Mouse (Mus musculus) forebrain, embryonic 11.5 days (tissue): ENCODE measurements around the gene Ncam1. TPM values are rescaled to one million over a fixed set of nuclear protein-coding genes. Genes with fewer than 3 reads are reported as not detected.

ENCODE experiments used
- ATAC-seq: fragments of 200-750 bp; cut with Nextera tagmentation; replicated peaks from 2 replicates; pipeline ENCODE4 v1.8.0; 2017; ENCODE audit warnings: moderate TSS enrichment; ENCODE audit not compliant: low FRiP score
- DNase-seq: peaks from one replicate; pipeline ENCODE4 v3.0.0-alpha.2; 2017; ENCODE audit warnings: low spot score
- H3K27ac ChIP-seq: fragments of 300-500 bp; sonication (generic); 2 replicates; pipeline ENCODE4 v1.5.1; 2014; ENCODE audit warnings: low read depth, low read length
- H3K27me3 ChIP-seq: fragments of 300-500 bp; sonication (generic); 2 replicates; pipeline ENCODE4 v1.6.1; 2014; ENCODE audit warnings: mild to moderate bottlenecking, low read length, mixed read lengths; ENCODE audit not compliant: control insufficient read depth, insufficient read depth
- H3K36me3 ChIP-seq: fragments of 300-500 bp; sonication (generic); 2 replicates; pipeline ENCODE4 v1.6.1; 2014; ENCODE audit warnings: mild to moderate bottlenecking, low read length, moderate library complexity, mixed read lengths; ENCODE audit not compliant: control insufficient read depth, insufficient read depth
- H3K4me1 ChIP-seq: fragments of 300-500 bp; sonication (generic); replicated peaks from 2 replicates; pipeline ENCODE4 v1.6.1; 2014; ENCODE audit warnings: low read length, mixed read lengths; ENCODE audit not compliant: control insufficient read depth, insufficient read depth
- H3K4me2 ChIP-seq: fragments of 300-500 bp; sonication (generic); 2 replicates; pipeline ENCODE4 v1.6.1; 2014; ENCODE audit warnings: low read depth, mild to moderate bottlenecking, low read length, moderate library complexity, mixed read lengths; ENCODE audit not compliant: severe bottlenecking
- H3K4me3 ChIP-seq: fragments of 300-500 bp; sonication (generic); 2 replicates; pipeline ENCODE4 v1.5.1; 2014; ENCODE audit warnings: low read depth, low read length
- H3K9ac ChIP-seq: fragments of 300-500 bp; sonication (generic); 2 replicates; pipeline ENCODE4 v1.6.1; 2014; ENCODE audit warnings: low read length
- H3K9me3 ChIP-seq: fragments of 300-500 bp; sonication (generic); 2 replicates; pipeline ENCODE4 v1.6.1; 2016; ENCODE audit warnings: low read length, mixed read lengths; ENCODE audit not compliant: control insufficient read depth
- WGBS: fragments of 180-500 bp; shearing (Covaris S2); extraction: QIAGEN DNeasy Blood & Tissue Kit; methylation state at CpG from one replicate; pipeline ENCODE4 v1.1.7; 2014; 5-methylcytosine and 5-hydroxymethylcytosine counted together
- polyA plus RNA-seq: library from polyadenylated mRNA; unstranded; fragments of >200 nt; fragmentation: Nextera tagmentation; extraction: Ambion mirVana; gene quantifications from 2 replicates; pipeline ENCODE4 v1.2.1, GENCODE M21; 2014

Ncam1 gene
- polyA plus RNA-seq, 1 experiment from 2014 or later = 69.6 TPM

DNA sequence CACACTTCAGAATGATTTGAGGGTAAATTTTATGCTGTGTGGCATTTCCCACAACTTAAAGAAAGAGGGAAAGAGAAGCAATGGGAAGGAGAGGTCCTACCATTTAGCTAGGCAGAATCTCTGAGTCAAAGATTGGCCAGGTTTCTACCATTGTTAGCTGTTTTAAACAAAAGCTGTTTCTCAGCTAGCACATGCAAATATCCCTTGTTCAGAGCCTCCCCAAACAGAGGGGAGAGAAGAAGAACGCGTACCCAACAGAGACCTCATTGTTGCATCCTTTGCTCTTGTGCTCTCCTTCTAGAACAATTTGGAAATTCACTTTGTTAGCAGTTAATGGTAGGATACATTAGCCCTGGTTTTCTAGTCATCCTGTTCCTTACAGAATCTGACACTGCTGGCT lies 137.2 kb downstream of the Ncam1 start:
- H3K9ac ChIP-seq = no peak overlapping the region
- H3K27me3 ChIP-seq = no peaks in the 10 kb centered on the region
- H3K27ac ChIP-seq = no peak overlapping the region
- WGBS = 90% methylated on average over 2 of the region's 2 CpGs
- DNase-seq = no peak
- no peak overlapping the region for H3K4me2 ChIP-seq
- no peaks in the 10 kb centered on the region for H3K9me3 ChIP-seq
- no peak overlapping the region for H3K4me3 ChIP-seq
- ATAC-seq = no peak
- no peaks in the 10 kb centered on the region; the same call in 1 of the 2 replicates for H3K4me1 ChIP-seq
- no peaks in the 10 kb centered on the region for H3K36me3 ChIP-seq

DNA sequence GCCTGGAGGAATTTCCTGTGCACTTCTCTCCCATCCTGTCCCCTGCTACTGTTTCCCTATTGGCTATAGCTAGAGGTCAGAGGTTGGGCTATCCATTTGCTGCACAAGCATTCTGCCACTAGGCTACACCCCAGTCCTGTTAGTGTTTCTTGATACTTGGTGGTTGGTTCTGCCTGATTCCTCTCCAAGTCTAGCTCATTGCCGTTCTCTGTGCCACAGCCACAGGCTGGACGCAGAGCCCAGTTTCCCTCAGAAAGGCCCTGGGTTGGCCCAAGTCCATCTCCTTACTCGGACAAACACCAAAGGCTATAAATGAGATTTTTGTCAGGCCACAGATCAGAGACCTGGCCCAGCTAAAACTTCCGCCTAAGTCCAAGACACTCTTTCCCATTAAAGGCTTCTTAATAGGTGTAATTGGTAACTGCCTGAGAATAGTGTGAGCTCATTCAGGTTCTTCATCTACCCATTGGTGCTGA lies 140.3 kb downstream of the Ncam1 start:
- 36% methylated on average over 4 of the region's 4 CpGs for WGBS
- ATAC-seq (no peak), DNase-seq (no peak)
- Histone ChIP-seq H3K27ac (no peak overlapping the region), H3K4me2 (no peak overlapping the region), H3K27me3 (no peaks in the 10 kb centered on the region), H3K9ac (no peak overlapping the region), H3K36me3 (no peaks in the 10 kb centered on the region), H3K4me3 (no peak overlapping the region), H3K4me1 (no peaks in the 10 kb centered on the region; the same call in 1 of the 2 replicates), H3K9me3 (no peaks in the 10 kb centered on the region)

DNA sequence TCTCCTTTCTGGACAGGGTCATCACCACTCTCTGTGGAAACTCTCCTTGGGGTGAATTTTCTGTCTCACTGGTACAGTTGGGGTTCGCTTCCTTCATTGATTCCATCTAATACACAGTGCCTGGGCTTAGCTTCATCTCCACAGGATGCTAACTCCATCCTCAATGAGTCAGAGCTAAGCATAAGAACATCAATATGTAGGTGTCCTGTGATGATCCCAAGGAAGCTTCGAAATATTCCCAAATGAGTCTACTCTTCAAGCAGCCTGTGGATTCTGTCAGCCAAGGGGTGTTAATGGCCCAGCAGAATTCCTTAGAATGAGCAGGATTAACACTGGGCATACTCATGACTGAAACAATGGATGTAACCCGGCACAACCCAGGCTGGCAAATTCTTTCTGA lies 144.3 kb downstream of the Ncam1 start:
- 80% methylated on average over 3 of the region's 3 CpGs for WGBS
- no peaks in the 10 kb centered on the region for H3K36me3 ChIP-seq
- DNase-seq (no peak), ATAC-seq (no peak)
- H3K27ac ChIP-seq = no peak overlapping the region
- no peak overlapping the region for H3K4me2 ChIP-seq
- H3K9ac ChIP-seq = no peak overlapping the region
- no peaks in the 10 kb centered on the region for H3K9me3 ChIP-seq
- H3K27me3 ChIP-seq = no peaks in the 10 kb centered on the region
- no peak overlapping the region for H3K4me3 ChIP-seq
- no peaks in the 10 kb centered on the region; the same call in 1 of the 2 replicates for H3K4me1 ChIP-seq

DNA sequence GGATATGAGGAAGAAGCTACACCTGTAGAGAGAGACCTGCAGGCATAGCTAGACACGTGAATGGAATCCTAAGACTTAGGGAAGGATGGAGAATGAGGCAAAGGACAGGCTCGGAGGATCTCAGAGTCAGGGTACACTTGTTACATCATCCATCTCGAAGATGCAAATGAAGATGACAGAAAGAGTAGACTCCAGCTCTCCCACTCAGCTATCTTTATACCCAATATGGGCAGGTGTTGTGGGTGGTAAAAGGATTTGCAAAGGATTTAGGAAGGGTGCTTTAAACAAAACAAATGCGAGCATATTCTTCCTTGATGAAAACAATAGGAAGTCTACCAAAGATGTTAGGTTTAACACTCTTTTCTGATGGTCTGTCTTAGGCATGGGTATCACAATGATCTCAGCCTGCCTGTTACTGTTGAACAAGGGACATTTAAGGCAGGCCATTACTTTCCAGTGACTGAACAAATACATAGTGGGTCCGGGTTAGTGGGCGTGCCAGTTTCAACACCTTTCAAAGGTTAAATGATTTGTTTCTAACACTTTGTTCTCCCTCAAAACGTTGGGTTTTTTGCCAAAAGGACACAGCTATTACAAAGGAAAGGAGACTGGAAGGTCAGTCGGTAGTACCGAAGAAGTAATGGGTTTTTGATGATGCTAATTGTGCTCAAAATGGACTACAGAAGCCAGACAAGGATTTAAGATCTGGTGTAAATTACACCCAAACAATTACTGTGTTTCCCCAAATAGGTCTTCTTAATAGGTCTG lies 145.1 kb downstream of the Ncam1 start:
- Histone ChIP-seq H3K4me3 (no peak overlapping the region), H3K9me3 (no peaks in the 10 kb centered on the region), H3K27ac (no peak overlapping the region), H3K9ac (no peak overlapping the region), H3K27me3 (no peaks in the 10 kb centered on the region), H3K36me3 (no peaks in the 10 kb centered on the region), H3K4me1 (no peaks in the 10 kb centered on the region; the same call in 1 of the 2 replicates), H3K4me2 (no peak overlapping the region)
- ATAC-seq (no peak), DNase-seq (no peak)
- WGBS = 76% methylated on average over 9 of the region's 9 CpGs

DNA sequence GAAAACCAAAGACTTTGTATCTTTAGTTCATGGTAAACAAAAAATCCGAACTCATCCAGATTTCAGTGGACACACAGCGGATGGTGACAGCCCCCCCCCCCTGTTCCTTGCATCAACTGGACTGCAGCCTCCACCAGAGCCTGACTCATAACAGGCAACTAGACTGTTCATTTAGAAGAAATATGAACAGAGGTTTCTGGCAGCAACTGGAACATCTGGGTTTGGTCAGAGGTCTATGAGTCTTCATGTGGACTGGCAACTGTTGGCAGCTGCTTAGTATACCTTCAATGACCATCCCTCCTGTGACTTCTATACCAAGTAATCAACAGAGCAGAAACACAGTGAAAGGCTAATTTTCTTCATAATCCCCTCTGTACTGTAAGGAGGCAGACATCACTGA lies 154.4 kb downstream of the Ncam1 start:
- no peaks in the 10 kb centered on the region; the same call in 1 of the 2 replicates for H3K9me3 ChIP-seq
- H3K4me1 ChIP-seq = no peaks in the 10 kb centered on the region
- H3K9ac ChIP-seq = no peak overlapping the region
- ATAC-seq (no peak), DNase-seq (no peak)
- WGBS = 95% methylated on average over 2 of the region's 2 CpGs
- H3K27me3 ChIP-seq = no peaks in the 10 kb centered on the region
- no peaks in the 10 kb centered on the region for H3K36me3 ChIP-seq
- no peak overlapping the region for H3K27ac ChIP-seq
- no peak overlapping the region for H3K4me2 ChIP-seq
- H3K4me3 ChIP-seq = no peak overlapping the region

DNA sequence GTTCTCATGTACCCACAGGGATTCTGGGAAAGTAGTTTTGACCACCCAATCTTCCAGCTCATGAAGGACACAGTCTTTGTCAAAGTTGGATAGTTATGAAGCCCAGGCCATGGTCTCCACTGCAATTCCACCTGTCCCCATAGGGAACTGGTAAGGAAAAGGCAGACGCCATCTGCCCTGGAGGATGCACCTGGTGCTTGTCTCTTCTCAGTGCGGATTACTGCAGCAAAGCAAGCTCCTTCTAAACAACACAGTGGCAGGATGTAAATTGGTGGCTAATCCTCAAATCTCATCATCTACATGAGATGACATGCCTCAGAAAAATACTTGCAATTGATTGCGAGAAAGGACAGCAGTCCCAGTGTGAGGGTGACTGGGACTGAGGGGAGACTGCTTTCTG lies 158.0 kb downstream of the Ncam1 start:
- Histone ChIP-seq H3K4me3 (no peak overlapping the region), H3K9ac (no peak overlapping the region), H3K27ac (no peak overlapping the region), H3K27me3 (no peaks in the 10 kb centered on the region), H3K4me2 (no peak overlapping the region), H3K4me1 (no peaks in the 10 kb centered on the region), H3K9me3 (no peaks in the 10 kb centered on the region), H3K36me3 (no peaks in the 10 kb centered on the region)
- DNase-seq (no peak), ATAC-seq (no peak)
- 82% methylated on average over 3 of the region's 3 CpGs for WGBS

DNA sequence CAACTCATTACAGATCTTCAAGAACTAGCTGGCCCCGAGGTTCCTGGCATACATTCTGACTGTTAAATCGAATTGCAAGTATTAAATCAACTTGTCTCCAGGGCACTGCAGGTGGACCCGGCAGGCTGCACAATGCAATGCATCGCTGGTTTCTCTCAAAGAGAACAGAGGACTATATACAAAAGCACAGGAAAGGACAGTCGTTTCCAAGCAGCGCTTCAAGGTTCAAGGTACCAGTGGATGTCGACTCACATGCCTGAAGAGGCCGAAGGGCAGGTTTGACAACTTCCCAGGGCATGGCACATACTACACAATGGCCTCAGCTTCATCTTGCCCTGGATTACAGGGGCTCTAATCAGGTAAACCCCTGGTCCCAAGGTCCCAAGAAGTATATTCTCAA lies 158.6 kb downstream of the Ncam1 start:
- H3K27ac ChIP-seq = no peak overlapping the region
- no peak overlapping the region for H3K4me2 ChIP-seq
- no peak for ATAC-seq
- H3K9ac ChIP-seq = no peak overlapping the region
- no peaks in the 10 kb centered on the region for H3K4me1 ChIP-seq
- WGBS = 69% methylated on average over 8 of the region's 8 CpGs
- no peaks in the 10 kb centered on the region for H3K36me3 ChIP-seq
- H3K4me3 ChIP-seq = no peak overlapping the region
- H3K27me3 ChIP-seq = no peaks in the 10 kb centered on the region
- H3K9me3 ChIP-seq = no peaks in the 10 kb centered on the region
- no peak for DNase-seq

DNA sequence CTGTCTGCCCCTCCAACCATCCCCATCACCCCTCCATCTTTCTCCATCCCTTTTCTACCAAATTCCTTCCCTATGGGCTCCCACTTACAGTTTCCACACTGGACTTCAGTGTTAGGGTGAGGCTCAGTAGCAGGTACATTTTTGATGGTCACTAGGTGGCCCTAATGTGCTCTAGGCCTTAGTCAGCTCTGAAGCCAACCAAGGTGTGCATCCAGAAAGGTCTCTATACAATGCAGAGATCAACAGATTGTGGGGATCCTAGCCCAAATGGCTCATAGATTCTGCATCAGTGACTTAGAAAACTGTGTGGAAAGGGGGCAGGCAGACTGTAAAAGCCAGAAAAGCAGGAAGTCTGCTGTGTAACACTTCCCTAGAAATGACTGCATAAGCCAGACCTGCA lies 160.8 kb downstream of the Ncam1 start:
- DNase-seq (no peak), ATAC-seq (no peak)
- no peaks in the 10 kb centered on the region for H3K36me3 ChIP-seq
- no peak overlapping the region for H3K4me2 ChIP-seq
- no peaks in the 10 kb centered on the region for H3K4me1 ChIP-seq
- no peak overlapping the region for H3K9ac ChIP-seq
- H3K9me3 ChIP-seq = no peaks in the 10 kb centered on the region
- no peak overlapping the region for H3K27ac ChIP-seq
- H3K4me3 ChIP-seq = no peak overlapping the region
- no peaks in the 10 kb centered on the region for H3K27me3 ChIP-seq
